Mouse (Mus musculus): ENCODE measurements around the gene Cant1.

GRCm38 (mm10) chr11:118406521-118406920 is 12.4 kb downstream of the Cant1 start:
- TF ChIP-seq CTCF (IDR thresholded peaks at IDR 0.05; ENCODE audit: low read depth) (no peak), EP300 (IDR thresholded peaks at IDR 0.05; ENCODE audit: low read depth) (no peak)
